ENCODE assay signal across 8 mouse cellular contexts in the genomic region with DNA sequence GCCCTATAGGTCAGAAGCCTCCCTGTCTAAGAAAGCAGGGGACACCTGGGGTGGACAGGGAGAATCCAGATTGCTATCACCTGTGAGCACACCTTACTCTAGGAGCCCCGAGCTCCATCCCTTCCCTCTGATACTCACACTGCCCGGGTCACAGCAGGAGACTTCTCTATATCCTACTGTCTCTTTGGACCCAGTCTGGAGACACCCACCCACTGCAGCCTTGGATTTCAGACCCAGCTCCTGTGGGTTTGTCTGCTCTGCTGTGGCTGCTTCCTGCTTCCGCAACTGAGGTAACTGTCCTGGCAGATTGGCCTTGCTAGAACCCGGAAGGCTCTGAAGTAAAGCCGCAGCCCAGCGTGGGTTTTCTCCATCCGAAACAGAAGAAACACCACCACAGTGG. TPM values are rescaled to one million over a fixed set of nuclear protein-coding genes. Genes with fewer than 3 reads are reported as not detected.
DNase-seq lines count a peak whose midpoint lies in the region; ATAC-seq and TF ChIP-seq lines count a peak whose summit lies in the region.

No protein-coding gene starts in this region.

- H3K27me3 ChIP-seq in cerebellum, adult 2 months (ENCODE audit: control insufficient read depth, insufficient read depth, low read length): no peaks in the 10 kb centered on the region
- peaks cover 4% of the 10 kb centered on the region; the same call in 1 of the 2 replicates for H3K27me3 ChIP-seq in forebrain, embryonic 14.5 days (replicated peaks; ENCODE audit: control insufficient read depth, insufficient read depth, low read length)
- peaks cover 36% of the 10 kb centered on the region for H3K27me3 ChIP-seq in midbrain, embryonic 13.5 days

- H3K4me2 ChIP-seq in forebrain, embryonic 14.5 days (ENCODE audit: low read length): peak overlapping the region; percentile 97
- peak overlapping the region; percentile 86 for H3K4me2 ChIP-seq in midbrain, embryonic 13.5 days (replicated peaks)

- H3K4me1 ChIP-seq in cerebellum, adult 2 months (ENCODE audit: control insufficient read depth, insufficient read depth, low read length): no peaks in the 10 kb centered on the region; the same call in none of the 2 replicates
- peaks cover 3% of the 10 kb centered on the region; the same call in 1 of the 2 replicates for H3K4me1 ChIP-seq in forebrain, embryonic 14.5 days (ENCODE audit: control insufficient read depth, insufficient read depth, low read length)
- peaks cover 24% of the 10 kb centered on the region for H3K4me1 ChIP-seq in midbrain, embryonic 13.5 days (replicated peaks)

- no peaks in the 10 kb centered on the region for H3K36me3 ChIP-seq in forebrain, embryonic 14.5 days (ENCODE audit: control insufficient read depth, insufficient read depth, low read length)
- H3K36me3 ChIP-seq in midbrain, embryonic 13.5 days: no peaks in the 10 kb centered on the region

- no peak for TF ChIP-seq CTCF in cerebellum, adult 2 months (IDR thresholded peaks at IDR 0.05; ENCODE audit: borderline replicate concordance, insufficient read depth, low read depth, low read length)

- H3K9me3 ChIP-seq in forebrain, embryonic 14.5 days (replicated peaks; ENCODE audit: control insufficient read depth, low read length): no peaks in the 10 kb centered on the region
- H3K9me3 ChIP-seq in midbrain, embryonic 13.5 days: no peaks in the 10 kb centered on the region

- TF ChIP-seq POLR2A in cerebellum, adult 2 months (IDR thresholded peaks at IDR 0.05; ENCODE audit: borderline replicate concordance, insufficient read depth, low read length): no peak

- H3K9ac ChIP-seq in forebrain, embryonic 14.5 days (ENCODE audit: low read length): peak overlapping the region; percentile 67; the same call in 1 of the 2 replicates
- H3K9ac ChIP-seq in midbrain, embryonic 13.5 days (replicated peaks): 0 out of 2 replicates have a peak overlapping the region, but pooled peaks have one; percentile 57

- WGBS in cerebellum, adult 2 months: 80% methylated on average over 7 of the region's 7 CpGs
- 75% methylated on average over 7 of the region's 7 CpGs for WGBS in forebrain, embryonic 14.5 days
- WGBS in midbrain, embryonic 13.5 days: 77% methylated on average over 7 of the region's 7 CpGs

- no peak overlapping the region for H3K27ac ChIP-seq in cerebellum, adult 2 months (ENCODE audit: insufficient read depth, low read length)
- H3K27ac ChIP-seq in forebrain, embryonic 14.5 days (ENCODE audit: low read depth, low read length): no peak overlapping the region
- no peak overlapping the region for H3K27ac ChIP-seq in midbrain, embryonic 13.5 days

- no peak for ATAC-seq in forebrain, embryonic 14.5 days
- ATAC-seq in midbrain, embryonic 13.5 days: no peak

- DNase-seq in cerebellum, adult 2 months: no peak
- no peak for DNase-seq in cerebellum, postnatal 14 days
- DNase-seq in forebrain, embryonic 14.5 days (ENCODE audit: low spot score): no peak
- DNase-seq in kidney, adult 9 months: peak; percentile 37
- DNase-seq in c-Kit-positive CD71-positive TER-119-positive erythroid progenitor cells, embryonic 14.5 days (ENCODE audit: low spot score): no peak
- DNase-seq in gastrocnemius, adult 8-10 months (ENCODE audit: low spot score in 2 of 2): no peak
- no peak for DNase-seq in cerebellum, postnatal 36 days

- H3K4me3 ChIP-seq in cerebellum, adult 2 months (replicated peaks; ENCODE audit: insufficient read depth, low read depth, low read length): peak overlapping the region; percentile 77
- peak overlapping the region; percentile 51 for H3K4me3 ChIP-seq in forebrain, embryonic 14.5 days (ENCODE audit: low read depth, low read length)
- peak overlapping the region; percentile 55 for H3K4me3 ChIP-seq in midbrain, embryonic 13.5 days (replicated peaks)

RNA-seq across cellular contexts. Expression of a gene that starts 1.6 kb away (rescaled TPM):
- 21.9 and 25.3 TPM in 2 replicates for polyA plus RNA-seq in cerebellum, adult 2 months (2012; rRNA removed)
- polyA plus RNA-seq in forebrain, embryonic 14.5 days (2014; fragmentation: Nextera tagmentation; extraction: Ambion mirVana): 6.6 and 7.4 TPM in 2 replicates
- 8.5 and 11.0 TPM in 2 replicates for polyA plus RNA-seq in midbrain, embryonic 13.5 days (2015; fragmentation: Nextera tagmentation; extraction: Ambion mirVana)
- total RNA-seq in gastrocnemius, adult 8-10 months (2022): 1 to 10 TPM; 1.7 to 3.1 (median 2.3) TPM
